Mouse (Mus musculus) urinary bladder, postnatal 36 days (tissue): ENCODE data around the gene Gk.
A peak's percentile ranks its signal among the peaks of the same experiment; 100 is the strongest.

Source experiments
- DNase-seq, 2 experiments: peaks; one replicate each; pipeline ENCODE4 v3.0.0; 2022; ENCODE audit warnings: low spot score in 2 of 2, mixed read lengths in 1 of 2

Gene Gk

GRCm38 (mm10) chrX:85776544-85777087 is at the start of gene Gk:
Gene Gk, minus strand, starts transcription at chrX:85776819.
- peak; percentile 91 to 97 for DNase-seq

GRCm38 (mm10) chrX:85804706-85805376 is 28.2 kb upstream of the Gk start:
- DNase-seq, result peak; percentile 1

GRCm38 (mm10) chrX:85803006-85803405 is 26.4 kb upstream of the Gk start:
- no peak for DNase-seq

GRCm38 (mm10) chrX:85797449-85797848 is 20.8 kb upstream of the Gk start:
- DNase-seq, result no peak

- DNase-seq, result no peak
Observed at GRCm38 (mm10) chrX:85778346-85778745, 1.7 kb upstream of the Gk start.

- DNase-seq, result peak in 1 of 2 experiments; percentile 33
Observed at GRCm38 (mm10) chrX:85777141-85777540, 522 bp upstream of the Gk start.

- DNase-seq, result no peak
Observed at GRCm38 (mm10) chrX:85775879-85776543, 608 bp downstream of the Gk start.

GRCm38 (mm10) chrX:85771303-85771702 is 5.3 kb downstream of the Gk start:
- no peak for DNase-seq

GRCm38 (mm10) chrX:85770747-85771146 is 5.9 kb downstream of the Gk start:
- DNase-seq, result no peak

- DNase-seq, result no peak
Observed at GRCm38 (mm10) chrX:85768578-85768977, 8.0 kb downstream of the Gk start.

GRCm38 (mm10) chrX:85756005-85756404 is 20.6 kb downstream of the Gk start:
- DNase-seq, result no peak

- no peak for DNase-seq
Observed at GRCm38 (mm10) chrX:85743837-85744236, 32.8 kb downstream of the Gk start.

GRCm38 (mm10) chrX:85733228-85733627 is 43.4 kb downstream of the Gk start:
- DNase-seq, result no peak

- no peak for DNase-seq
Observed at GRCm38 (mm10) chrX:85731133-85731938, 45.3 kb downstream of the Gk start.

GRCm38 (mm10) chrX:85721226-85721625 is 55.4 kb downstream of the Gk start:
- DNase-seq, result no peak

GRCm38 (mm10) chrX:85710399-85710798 is 66.2 kb downstream of the Gk start:
- DNase-seq, result no peak

- DNase-seq, result no peak
Observed at GRCm38 (mm10) chrX:85705715-85706114, 70.9 kb downstream of the Gk start.

- no peak for DNase-seq
Observed at GRCm38 (mm10) chrX:85683723-85684122, 92.9 kb downstream of the Gk start.

GRCm38 (mm10) chrX:85682125-85682524 is 94.5 kb downstream of the Gk start:
- no peak for DNase-seq

- DNase-seq, result peak in 1 of 2 experiments; percentile 2
Observed at GRCm38 (mm10) chrX:85676808-85677207, 99.8 kb downstream of the Gk start.
